Mouse (Mus musculus) layer of hippocampus, adult 11-12 months (tissue): ENCODE results near the gene Ttc21a.

Experiments
- DNase-seq: peaks from one replicate; pipeline ENCODE4 v3.0.0; 2022; ENCODE audit warnings: low spot score

The Ttc21a gene

GRCm38 (mm10) chr9:119941407-119941806 is 4.0 kb downstream of the Ttc21a start:
- DNase-seq = no peak

GRCm38 (mm10) chr9:119941861-119942260 is 4.5 kb downstream of the Ttc21a start:
- DNase-seq = no peak

GRCm38 (mm10) chr9:119943326-119943725 is 5.9 kb downstream of the Ttc21a start:
- no peak for DNase-seq

- no peak for DNase-seq
These were observed 7.9 kb downstream of the Ttc21a start for GRCm38 (mm10) chr9:119945173-119945900.

GRCm38 (mm10) chr9:119948804-119949203 is 11.4 kb downstream of the Ttc21a start:
- DNase-seq = no peak

- DNase-seq = no peak
These were observed 13.0 kb downstream of the Ttc21a start for GRCm38 (mm10) chr9:119950434-119950833.

- no peak for DNase-seq
These were observed 14.0 kb downstream of the Ttc21a start for GRCm38 (mm10) chr9:119951388-119951787.

GRCm38 (mm10) chr9:119958835-119959234 is 21.4 kb downstream of the Ttc21a start:
- no peak for DNase-seq

GRCm38 (mm10) chr9:119962216-119962615 is 24.8 kb downstream of the Ttc21a start:
- DNase-seq = no peak

- DNase-seq = no peak
These were observed 25.7 kb downstream of the Ttc21a start for GRCm38 (mm10) chr9:119962987-119963667.

GRCm38 (mm10) chr9:119964206-119964605 is 26.8 kb downstream of the Ttc21a start:
- DNase-seq = no peak

GRCm38 (mm10) chr9:119965186-119965585 is 27.8 kb downstream of the Ttc21a start:
- DNase-seq = no peak

- no peak for DNase-seq
These were observed 29.0 kb downstream of the Ttc21a start for GRCm38 (mm10) chr9:119966221-119966910.

- no peak for DNase-seq
These were observed 32.4 kb downstream of the Ttc21a start for GRCm38 (mm10) chr9:119969811-119970210.

- DNase-seq = no peak
These were observed 32.8 kb downstream of the Ttc21a start for GRCm38 (mm10) chr9:119970221-119970620.

GRCm38 (mm10) chr9:119970763-119971656 is 33.6 kb downstream of the Ttc21a start:
- no peak for DNase-seq

- DNase-seq = no peak
These were observed 34.8 kb downstream of the Ttc21a start for GRCm38 (mm10) chr9:119972166-119972565.

GRCm38 (mm10) chr9:119972582-119972981 is 35.2 kb downstream of the Ttc21a start:
- DNase-seq = no peak

- no peak for DNase-seq
These were observed 35.9 kb downstream of the Ttc21a start for GRCm38 (mm10) chr9:119973281-119973680.

GRCm38 (mm10) chr9:119973869-119974520 is 36.6 kb downstream of the Ttc21a start:
- no peak for DNase-seq

- DNase-seq = no peak
These were observed 37.2 kb downstream of the Ttc21a start for GRCm38 (mm10) chr9:119974609-119975008.
